Mouse (Mus musculus): ENCODE measurements around the gene Shank3.

Gene Shank3

GRCm38 (mm10) chr15:89557996-89558390 is 58.6 kb downstream of the Shank3 start:
- no peak for DNase-seq

GRCm38 (mm10) chr15:89559202-89559731 is 59.8 kb downstream of the Shank3 start:
- DNase-seq, result no peak

GRCm38 (mm10) chr15:89568114-89568513 is 68.7 kb downstream of the Shank3 start, which contains the start of gene Acr:
Gene Acr (plus strand): TSS chr15:89568326.
- no peak for DNase-seq

- DNase-seq, result no peak
These were observed 72.7 kb downstream of the Shank3 start for GRCm38 (mm10) chr15:89572147-89572546.

GRCm38 (mm10) chr15:89582494-89582893 is 83.1 kb downstream of the Shank3 start:
- no peak for DNase-seq

- DNase-seq, result no peak
These were observed 85.7 kb downstream of the Shank3 start for GRCm38 (mm10) chr15:89585101-89585500.

- DNase-seq, result no peak
These were observed 86.2 kb downstream of the Shank3 start for GRCm38 (mm10) chr15:89585631-89586030.

GRCm38 (mm10) chr15:89589146-89589545 is 89.7 kb downstream of the Shank3 start:
- no peak for DNase-seq

GRCm38 (mm10) chr15:89591317-89591716 is 91.9 kb downstream of the Shank3 start:
- no peak for DNase-seq

- peak; percentile 83 for DNase-seq
These were observed 92.5 kb downstream of the Shank3 start, which contains the start of gene Rabl2 for GRCm38 (mm10) chr15:89591723-89592455. Gene Rabl2 (minus strand): TSS chr15:89591923.

- no peak for DNase-seq
These were observed 93.1 kb downstream of the Shank3 start for GRCm38 (mm10) chr15:89592548-89592947.

- DNase-seq, result no peak
These were observed 106.6 kb downstream of the Shank3 start for GRCm38 (mm10) chr15:89605822-89606570.

- no peak for DNase-seq
These were observed 108.1 kb downstream of the Shank3 start for GRCm38 (mm10) chr15:89607480-89607879.

GRCm38 (mm10) chr15:89607888-89608287 is 108.5 kb downstream of the Shank3 start:
- no peak for DNase-seq
